Mouse (Mus musculus) right cerebral cortex, postnatal 14 days (tissue): ENCODE measurements around the gene Syn3.
A peak's percentile ranks its signal among the peaks of the same experiment; 100 is the strongest.
"Not testable (repeated sequence)": the region's sequence is repeated elsewhere in the genome, so short reads cannot be mapped to it uniquely, and the experiment has no call there.

ENCODE experiments used
- DNase-seq: peaks from one replicate; pipeline ENCODE4 v3.0.0; 2022

Syn3 gene

DNA sequence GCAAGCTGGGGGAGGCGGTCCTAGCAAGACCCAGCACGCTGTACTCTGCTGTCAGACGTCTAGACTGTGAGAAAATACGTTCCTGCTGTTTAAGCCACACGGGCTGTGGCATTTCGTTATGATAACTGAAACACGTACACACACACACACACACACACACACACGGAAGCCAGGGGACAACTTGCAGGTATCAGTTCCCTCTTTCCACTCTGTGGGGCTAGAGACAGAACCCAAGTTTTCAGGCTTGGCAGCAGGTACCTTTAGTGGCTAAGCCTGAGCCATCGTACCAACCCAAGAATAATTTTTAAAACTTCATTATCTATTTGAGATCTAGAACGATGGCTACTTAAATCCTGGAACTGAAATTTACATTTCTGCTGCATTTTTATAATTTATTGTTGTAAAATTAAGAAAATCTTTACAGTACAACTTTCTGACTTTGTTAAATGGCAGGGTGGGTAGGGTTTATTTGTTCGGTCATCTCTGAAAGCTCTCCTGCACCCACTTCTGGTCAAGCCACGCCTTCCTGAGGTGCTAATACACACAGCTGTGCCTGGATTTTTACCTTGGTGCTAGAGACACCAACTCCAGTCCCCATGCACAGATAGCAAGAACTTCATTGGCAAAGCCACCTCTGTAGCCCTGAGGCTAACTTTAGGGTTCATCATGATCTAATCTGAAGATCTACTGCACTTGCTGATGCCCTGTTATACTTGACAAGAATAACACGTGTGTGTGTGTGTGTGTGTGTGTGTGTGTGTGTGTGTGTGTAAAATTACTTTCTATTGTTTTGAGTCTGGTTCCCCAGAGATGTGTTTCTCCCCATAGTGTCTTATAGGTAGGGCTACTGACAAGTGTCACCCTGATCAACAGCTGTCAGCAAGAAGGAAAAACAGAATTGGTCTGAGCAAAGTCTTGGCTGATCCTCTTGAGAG lies 29.8 kb downstream of the Syn3 start:
- no peak for DNase-seq

DNA sequence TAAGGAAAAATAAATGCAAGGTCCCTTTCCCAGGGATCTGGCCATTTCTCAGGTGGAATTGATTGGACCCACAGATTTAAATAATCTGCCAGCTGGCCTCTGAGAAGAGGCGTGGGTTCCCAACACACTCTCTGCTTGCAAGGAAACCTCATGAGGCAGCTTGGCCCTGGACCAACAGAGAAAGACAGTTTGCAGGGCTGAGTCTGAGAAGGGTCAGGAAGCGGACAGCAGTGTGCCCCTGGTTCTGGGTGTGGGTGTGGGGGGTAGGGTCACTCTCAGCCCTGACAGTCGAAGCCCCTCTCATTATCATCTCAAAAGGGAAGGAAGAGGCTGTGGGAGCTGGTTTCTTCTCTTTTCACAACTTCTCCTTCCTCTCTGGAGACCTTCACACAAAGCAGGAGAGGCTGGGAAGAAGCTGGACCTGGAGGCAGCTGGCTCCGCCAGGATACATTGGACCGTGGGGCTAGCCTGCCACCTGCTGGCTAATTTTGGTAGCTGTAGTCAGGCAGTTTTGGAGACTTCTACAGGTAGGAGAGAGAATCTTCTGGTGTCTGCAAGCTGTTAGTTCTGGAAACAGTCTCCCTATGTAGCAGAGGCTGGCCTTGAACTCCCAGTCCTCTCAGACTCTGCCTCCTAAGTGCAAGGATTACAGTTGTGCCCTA lies 35.0 kb downstream of the Syn3 start:
- peak; percentile 83 for DNase-seq

DNA sequence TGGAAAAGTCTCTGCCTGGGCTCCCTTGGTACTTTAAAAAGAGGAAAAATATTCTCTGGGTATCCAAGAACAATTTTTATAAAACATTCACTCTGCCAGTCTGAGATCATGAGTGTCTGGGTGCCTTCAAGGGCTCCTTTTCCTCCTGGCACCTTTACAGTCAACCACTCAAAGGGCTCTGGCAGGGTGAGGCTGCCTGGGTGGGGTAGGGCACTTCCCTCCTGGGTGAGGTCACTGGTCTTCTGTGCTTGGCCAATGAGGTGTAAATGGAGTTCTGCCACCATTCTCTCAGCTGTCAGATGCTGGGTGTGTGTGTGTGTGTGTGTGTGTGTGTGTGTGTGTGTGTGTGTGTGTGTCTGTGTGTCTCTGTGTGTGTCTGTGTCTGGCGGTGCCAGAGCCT lies 39.1 kb downstream of the Syn3 start:
- no peak for DNase-seq

DNA sequence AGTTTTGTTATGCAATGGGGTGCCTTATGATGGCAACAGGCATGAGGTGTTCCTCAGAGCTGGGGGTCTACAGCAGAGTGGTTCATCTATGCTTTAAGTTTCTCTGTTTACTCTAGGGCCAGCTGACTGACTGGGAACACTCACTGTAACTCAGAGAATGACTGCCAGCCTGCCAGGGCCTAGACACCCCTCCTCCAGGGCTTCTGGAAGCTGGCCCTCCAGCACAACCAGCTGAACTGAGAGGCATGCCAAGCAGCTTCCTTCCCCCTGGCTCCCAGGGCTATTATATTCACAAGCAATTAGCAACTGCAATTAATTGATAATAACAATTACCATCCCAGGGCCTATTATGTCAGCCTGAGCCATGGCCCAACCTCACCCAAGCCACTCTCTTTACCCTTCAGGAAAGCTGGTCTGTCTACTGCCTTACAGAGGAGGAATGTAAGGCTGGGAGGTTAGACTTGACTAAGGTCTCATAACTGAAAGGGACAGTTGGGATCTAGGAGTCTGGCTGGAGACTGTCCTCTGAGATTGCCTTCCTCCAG lies 41.0 kb downstream of the Syn3 start:
- DNase-seq: peak; percentile 39

DNA sequence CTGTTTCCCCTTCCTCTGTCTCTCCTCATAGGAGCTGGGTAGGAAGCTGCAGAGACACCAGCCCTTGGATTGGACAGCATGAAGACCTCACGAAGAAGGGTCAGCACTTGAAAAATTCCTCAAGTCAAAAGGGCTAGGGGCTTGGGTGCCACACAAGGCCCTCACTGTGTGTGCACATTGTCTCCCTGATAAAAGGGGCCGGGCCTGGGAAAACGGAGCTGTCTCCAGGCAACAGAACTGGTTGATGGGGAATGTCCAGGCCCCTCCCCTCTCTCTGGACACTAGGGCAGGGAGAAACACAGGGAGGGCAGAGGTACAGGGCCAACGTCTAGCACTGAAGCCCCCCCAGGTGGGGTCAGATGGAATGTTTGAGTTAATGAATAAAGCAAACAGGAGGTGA lies 41.5 kb downstream of the Syn3 start:
- peak; percentile 23 for DNase-seq

DNA sequence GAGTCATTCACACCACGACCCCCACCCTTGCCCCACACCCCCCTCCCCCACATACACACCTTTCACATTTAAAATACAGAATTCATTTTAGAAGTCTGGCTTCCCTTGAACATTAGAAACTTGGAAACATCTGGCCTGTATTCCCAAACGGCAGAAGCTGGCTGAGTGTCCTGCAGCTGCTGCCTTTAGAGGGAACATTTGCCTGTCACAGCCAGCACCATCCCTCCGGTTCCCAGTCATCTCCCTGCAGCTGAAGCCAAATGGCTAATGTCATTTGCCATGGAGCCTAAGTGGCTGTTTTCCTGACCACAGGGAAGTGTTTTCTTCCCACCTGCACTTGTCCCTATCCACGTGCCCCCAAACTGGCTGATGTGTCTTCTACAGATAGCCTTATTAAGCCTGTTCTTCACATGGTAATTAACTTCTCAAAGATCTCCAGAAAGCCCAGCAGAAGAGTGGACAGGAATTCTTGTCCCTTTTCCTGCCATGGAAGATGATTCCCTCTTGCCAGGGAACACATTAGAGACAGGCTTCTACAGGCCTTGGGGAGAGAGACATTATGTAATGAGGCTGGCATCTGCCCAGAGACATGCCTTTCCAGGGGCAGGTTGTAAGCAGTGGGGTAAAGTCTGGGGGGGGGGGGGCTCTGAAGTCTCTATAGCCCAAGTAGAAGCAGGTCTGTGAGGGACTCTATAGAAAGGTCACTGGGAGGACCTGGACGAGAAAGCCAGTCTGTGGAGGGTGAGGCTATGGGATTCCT lies 43.2 kb downstream of the Syn3 start:
- no peak for DNase-seq

DNA sequence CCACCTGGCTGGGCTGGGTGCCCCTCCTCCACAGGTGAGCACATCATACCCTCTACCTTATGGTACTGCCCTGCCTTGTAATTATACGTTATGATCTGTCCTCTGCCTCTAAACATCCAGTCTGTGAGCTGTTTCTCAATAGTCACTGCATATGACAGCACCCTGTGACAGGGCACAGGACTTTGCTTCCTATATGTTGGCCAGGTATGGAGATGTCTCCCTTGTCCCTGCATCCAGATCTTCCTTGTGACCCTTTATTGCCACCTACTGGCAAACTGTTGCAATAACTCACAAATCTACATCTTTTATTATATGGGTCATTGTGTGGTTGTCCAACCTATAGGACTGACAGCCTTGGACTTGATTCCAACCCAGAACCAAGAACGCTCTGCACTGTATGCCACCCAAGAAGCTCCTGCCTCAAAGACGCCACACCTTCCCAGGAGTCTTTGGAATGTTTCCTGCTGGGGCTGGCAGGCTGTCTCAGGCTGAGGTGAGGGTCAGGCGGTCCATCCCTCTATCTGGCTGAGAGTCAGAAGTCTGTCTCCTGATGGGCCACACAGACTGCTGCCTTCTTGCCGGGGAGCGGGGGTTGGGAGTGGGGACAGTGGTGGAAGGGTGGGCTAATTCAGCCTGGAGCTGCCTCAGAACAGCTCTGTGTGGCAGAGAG lies 46.2 kb downstream of the Syn3 start:
- no peak for DNase-seq

DNA sequence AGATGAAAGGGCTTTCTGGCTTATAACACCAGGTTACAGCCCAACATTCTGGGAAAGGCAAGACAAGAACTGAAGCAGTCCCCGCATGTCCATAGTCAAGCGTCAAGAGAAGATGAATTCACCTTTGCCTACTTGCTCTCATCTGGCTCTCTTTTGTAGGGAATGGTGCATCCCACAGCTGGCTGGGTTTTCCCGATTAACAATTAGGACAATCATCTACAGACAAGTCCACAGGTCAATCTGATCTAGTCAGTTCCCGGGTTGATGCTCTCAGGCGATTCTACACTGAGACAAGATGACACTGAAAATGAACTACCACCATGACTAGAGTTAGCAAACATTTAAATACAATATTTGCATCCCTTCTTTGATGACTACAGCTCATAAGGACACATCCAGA lies 47.4 kb downstream of the Syn3 start:
- DNase-seq: no peak

DNA sequence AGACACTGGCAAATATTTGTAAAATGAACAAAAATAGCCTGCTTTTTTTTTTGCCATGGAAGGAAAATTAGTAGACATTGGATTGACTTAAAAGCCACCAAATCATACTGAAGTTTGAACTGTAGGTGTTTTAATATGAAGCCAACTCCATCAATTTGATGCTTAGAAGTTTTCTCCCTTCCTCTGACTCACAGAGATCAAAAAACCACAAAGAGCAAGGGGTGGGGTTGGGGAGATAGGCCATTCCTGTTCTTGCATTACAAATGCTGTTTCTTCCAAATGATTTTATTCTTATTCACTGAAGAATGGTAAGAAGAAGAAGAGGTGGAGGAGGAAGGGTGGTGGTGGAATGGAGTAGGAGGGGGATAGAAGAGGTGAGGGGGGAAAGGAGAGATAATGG lies 52.0 kb downstream of the Syn3 start:
- DNase-seq: no peak

DNA sequence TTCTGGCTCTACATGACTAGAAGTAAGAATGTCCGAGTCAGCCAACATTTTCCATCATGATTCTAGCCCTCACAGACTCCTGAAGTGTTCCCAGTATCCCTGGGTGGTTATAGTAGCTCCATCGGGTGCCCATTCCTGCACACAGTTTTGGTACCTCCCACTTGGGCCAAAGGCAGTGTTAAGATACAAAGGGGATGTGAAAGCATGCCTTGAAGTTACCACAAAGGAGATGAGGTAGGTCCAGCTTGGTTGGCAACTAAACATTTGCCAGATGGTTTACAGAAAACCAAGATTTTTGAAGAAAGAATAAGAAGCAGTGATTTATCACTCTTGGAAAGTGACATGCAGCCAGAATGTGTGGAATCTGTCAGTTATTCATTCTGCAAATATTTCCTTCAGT lies 53.5 kb downstream of the Syn3 start:
- no peak for DNase-seq

DNA sequence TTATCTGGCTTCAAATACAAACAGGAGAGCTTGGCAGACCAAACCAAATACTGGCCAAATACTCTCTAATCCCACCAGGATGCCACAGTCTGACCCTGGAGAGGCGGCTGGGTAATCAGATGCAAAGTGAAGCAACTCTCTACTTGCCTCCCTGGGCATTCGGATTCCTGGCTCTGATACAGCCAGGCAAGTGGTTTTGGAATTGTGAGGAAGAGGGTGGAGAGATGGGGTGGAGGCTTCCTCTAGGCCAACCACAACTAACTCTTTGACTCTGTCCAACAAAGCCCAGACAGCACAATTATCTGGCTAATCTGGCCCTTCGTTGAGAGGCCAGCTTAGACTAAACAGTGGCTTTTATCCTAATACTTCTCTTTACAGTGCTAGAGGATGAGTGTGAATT lies 54.0 kb downstream of the Syn3 start:
- no peak for DNase-seq

DNA sequence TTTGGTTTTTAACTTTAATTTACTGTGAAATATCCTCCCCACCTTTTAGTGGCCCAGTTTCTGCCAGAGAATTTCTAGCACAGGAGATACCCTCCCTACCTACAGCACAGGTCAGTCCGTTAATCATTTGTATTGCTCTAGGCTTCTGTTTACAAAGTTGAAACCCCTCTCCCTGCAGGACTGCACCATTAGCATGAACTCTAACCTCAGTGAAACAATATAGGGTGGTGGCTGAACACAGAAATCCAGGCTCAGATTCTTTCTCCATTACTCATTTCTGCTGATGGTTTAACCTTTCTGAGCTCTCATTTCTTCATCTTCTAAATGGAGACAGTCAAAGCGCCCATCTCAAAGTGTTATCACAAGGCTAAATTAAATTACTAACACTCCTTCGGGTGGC lies 56.9 kb downstream of the Syn3 start:
- DNase-seq: no peak

DNA sequence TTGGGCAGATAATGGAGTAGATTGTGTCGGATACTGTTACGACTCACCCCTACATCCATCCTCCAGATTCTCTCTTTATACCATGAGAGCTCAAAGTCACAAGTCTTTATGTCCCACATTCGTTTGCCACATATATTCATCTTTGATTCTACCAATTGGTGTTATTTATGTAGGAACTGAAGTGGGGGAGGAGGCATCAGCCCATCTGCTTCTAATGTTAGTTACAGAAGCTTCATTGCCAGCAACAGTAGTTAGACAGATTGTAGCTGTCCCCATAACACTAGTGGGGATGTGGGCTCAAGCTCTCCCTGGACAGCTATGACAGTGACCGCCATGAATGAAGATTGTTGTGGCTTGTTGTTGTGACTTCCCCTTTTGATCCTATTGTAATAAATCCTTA lies 59.1 kb downstream of the Syn3 start:
- DNase-seq: no peak

DNA sequence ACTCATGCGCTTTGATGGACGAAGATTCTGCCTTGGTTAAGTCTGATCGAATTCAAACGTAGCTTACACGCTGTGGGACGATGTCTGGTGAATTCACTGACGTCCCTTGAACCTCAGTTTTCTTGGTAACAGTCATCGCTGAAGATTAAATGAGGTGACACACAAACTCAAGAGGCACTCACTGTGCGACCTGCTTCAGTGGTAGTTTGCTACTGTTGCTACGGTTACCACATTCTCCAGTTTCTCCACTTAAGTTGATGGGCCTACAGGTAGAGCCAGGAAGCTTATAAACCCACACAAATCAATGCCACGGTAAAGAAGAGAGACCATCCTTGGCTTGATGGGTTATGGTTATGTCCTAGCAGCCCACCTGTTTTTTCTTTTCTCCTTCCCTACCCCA lies 61.4 kb downstream of the Syn3 start:
- no peak for DNase-seq

DNA sequence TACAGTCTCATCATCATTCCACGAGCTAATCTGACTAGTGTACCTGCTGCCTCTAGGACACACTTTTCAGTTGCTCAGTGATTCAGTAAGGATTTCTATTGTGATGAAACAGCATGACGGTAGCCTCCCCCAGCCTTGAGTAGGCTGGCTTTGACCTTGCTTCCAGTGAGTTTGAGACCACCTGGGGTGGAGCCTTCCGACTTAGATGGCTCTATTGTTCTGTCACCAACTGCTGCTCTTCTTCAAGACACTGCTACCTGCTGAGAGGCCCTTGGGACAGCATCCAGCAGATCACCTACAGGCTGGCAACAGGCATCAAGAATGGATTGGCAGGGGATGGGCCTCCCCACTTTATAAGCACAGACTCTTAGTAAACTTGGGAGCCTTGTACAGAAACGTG lies 63.7 kb downstream of the Syn3 start:
- DNase-seq: not testable (repeated sequence)

DNA sequence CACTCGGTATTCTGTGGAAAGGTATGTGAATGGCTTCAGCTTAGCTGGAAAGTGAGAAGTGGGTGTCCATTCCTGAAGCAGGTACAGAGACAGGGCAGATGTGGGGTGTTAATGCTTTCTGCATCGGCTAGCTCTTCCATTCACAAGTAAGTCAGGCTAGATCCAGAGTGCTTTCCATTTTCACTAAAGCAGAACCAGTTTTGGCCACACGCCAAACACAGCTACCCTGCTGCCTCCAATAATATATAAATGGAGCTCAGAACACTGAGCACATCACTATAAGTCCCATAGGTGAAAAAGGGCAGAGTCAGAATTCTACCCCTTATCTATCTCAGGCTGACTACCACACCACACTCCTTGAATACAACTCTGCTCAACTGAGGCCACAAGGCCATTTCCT lies 69.0 kb downstream of the Syn3 start:
- DNase-seq: peak; percentile 22

DNA sequence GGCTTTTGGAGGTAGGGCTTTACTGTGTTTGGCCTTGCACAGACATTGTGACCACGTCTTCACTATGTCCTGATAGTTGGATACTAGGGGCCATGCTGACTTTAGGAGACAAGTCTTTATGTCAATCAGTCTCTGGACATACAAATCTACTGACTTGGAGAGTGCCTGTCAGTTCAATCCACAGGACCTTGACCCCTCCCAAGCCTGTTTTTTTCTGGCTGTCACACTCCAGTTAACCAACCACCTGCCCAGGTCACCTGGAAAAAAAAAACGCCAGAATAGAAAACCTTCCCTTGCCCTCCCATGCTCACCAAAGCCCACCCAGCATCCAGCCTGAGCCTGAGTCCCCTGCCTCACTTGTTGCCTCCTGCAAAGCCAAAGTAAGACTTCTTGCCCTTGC lies 70.7 kb downstream of the Syn3 start:
- no peak for DNase-seq

DNA sequence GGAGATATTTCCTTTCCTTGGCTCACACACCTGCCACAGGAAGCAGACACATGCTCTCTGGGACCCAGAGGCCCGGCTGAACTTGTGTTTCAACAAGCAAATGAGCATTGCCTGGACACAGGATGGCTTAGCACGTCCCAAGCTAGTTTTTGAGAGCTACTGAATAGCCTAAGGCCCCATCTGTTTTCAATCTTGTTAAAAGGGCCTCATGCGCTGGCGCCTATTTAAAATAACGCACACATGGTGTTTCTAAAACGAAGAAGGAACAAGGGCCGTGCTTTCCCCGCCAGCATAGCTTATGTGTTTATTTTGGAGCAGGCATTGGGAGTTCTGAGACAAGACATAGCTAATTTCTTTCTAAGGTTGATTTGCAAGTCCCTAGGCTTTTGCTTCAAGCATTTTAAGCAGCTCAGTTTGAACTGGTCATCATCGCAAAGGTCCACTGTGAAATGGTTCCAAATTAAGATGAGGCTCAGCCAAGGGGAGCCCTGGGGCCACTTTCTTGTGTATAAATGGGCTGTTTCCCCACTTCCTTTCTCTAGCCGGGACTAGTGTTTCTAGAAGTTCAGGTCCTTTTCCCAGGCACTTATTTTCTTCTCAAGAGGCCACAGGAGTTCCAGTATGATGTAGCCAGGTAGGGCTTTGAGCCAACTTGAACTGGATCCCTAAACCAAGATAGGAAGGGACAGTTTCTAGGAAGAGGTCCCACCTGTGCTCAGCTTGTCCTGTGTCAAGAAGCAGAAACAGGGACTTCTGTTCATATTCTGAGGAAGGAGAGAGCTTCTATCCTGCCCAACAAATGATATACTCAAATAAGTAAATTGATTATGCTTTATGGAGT lies 72.8 kb downstream of the Syn3 start:
- DNase-seq: peak; percentile 12

DNA sequence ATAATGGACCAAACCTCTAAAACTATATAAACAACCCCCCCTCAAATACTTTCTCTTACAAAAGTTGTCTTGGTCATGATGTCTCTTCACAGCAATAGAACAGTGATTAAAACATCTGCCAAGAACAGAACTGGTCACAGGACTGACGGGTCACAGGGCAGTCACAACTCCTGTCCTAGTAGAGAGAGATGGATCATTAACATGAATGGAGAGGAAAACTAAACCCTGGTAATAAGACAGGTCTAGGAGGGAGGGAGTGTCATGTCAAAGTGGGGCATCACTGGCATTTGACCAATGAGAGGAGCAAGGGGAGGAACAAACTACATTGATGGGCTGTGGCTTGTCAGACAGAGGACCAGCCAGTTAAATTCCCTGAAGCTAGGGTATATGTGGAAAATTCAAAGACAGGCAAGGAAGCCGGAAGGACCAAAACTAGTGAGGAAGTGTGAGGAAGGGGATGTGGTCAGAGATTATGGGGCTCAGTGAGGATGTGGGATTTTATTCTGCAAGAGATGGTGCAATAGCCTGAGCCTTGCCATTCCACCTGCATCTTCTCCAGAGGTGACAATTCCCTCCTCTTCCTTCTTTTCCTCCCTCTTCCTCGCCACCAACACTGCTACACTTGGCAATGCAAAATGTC lies 76.8 kb downstream of the Syn3 start:
- DNase-seq: no peak

DNA sequence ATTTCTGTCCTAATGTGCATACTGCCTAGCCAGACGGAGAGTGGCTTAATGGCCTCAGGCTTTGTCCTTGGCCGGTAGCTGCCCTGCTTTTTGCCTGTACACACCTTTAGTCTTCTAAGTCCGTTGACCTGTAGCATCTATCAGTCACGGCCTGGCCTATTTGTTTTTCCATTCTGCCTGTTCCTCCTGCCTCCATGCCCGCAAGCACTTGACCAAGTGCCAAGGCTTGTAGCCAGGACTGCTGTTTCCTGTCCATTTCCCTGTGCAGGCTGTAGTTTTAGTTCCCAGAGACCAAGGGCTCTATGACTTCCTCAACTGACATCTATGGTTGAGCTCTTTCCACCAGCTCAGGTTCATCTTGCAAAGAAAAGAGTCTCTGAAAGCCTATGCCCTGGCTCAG lies 79.8 kb downstream of the Syn3 start:
- peak; percentile 11 for DNase-seq

DNA sequence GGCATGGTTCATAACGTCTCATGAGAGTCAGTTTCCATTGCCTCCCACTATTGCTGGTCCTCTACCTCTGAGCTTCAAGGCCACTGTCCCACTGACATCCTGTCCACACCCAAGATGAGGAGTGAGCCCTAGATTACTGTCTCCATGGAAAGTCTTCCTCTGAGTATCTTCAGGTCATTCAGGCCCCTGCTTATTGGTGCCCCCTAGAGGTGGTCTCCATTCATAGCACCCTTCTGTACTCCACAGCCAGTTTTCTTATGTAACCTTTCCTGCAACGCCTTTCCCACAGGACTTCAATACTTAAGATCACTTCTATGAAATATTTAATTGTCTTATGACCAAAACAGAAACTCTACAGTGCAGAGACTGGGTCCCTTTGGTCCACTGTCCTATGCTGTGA lies 80.4 kb downstream of the Syn3 start:
- no peak for DNase-seq
